Mouse (Mus musculus) heart, postnatal 0 days (tissue): Measurements from ENCODE around the gene Casc3.

Experiments used
- CTCF ChIP-seq: IDR thresholded peaks from 2 replicates; pipeline ENCODE4 v1.5.1; 2016; ENCODE audit warnings: antibody characterized with exemption, control low read depth, low read depth
- EP300 ChIP-seq: IDR thresholded peaks from 2 replicates; pipeline ENCODE4 v1.6.1; 2016; ENCODE audit warnings: antibody characterized with exemption, low read depth

DNA sequence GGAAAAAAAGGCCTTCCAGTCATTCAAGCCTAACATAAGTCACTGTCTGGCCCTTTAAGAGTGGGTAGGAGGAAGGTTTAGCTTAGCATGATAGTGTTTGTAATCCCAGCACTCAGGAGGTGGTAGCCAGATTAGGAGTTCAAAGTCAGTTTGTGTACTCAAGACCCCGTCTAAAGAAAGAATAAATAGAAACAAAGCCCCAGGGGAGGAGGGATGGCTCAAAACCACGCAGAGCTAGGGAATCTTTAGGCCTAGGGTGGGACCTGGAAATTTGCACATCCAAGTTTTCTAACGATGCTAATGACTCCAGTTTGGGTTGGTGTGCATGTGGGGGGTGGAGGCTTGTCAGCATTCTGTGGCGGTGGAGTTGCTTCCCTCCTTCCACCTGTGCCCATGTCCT, 12.6 kb upstream of the Casc3 start:
- TF ChIP-seq CTCF, result no peak
- no peak for TF ChIP-seq EP300
